Mouse (Mus musculus) stomach, postnatal 0 days (tissue): ENCODE results near the gene Nebl.

ENCODE experiments used
- CTCF ChIP-seq: IDR thresholded peaks from 2 replicates; pipeline ENCODE4 v1.5.1; 2016; ENCODE audit warnings: antibody characterized with exemption, low read depth, mild to moderate bottlenecking, moderate library complexity
- EP300 ChIP-seq: optimal IDR thresholded peaks from 2 replicates; pipeline ENCODE3; 2016; ENCODE audit warnings: antibody characterized with exemption

GRCm38 (mm10) chr2:17705426-17705825 is 25.8 kb downstream of the Nebl start:
- TF ChIP-seq EP300 (no peak), CTCF (no peak)
